Mouse (Mus musculus) C2C12 (cell line): ENCODE results near the gene Cyp4f37.

ENCODE experiments used
- CEBPB ChIP-seq: IDR thresholded peaks from one replicate; pipeline ENCODE4 v1.6.1; 2011; ENCODE audit warnings: low read depth, mild to moderate bottlenecking, control low read depth, moderate library complexity
- CTCF ChIP-seq: IDR thresholded peaks from one replicate; pipeline ENCODE4 v1.5.1; 2011; ENCODE audit not compliant: control insufficient read depth, insufficient read depth, insufficient read length
- MAX ChIP-seq: IDR thresholded peaks from one replicate; pipeline ENCODE4 v1.6.1; 2011; ENCODE audit warnings: mild to moderate bottlenecking, control low read depth
- MYOD1 ChIP-seq: IDR thresholded peaks from one replicate; pipeline ENCODE4 v1.6.1; 2011; ENCODE audit warnings: low read depth; ENCODE audit not compliant: control insufficient read depth, insufficient read length
- USF1 ChIP-seq: IDR thresholded peaks from one replicate; pipeline ENCODE4 v1.6.1; 2011; ENCODE audit warnings: low read depth, mild to moderate bottlenecking, control low read depth, moderate library complexity

- no peak for TF ChIP-seq CTCF
- no peak for TF ChIP-seq USF1
- no peak for TF ChIP-seq CEBPB
- TF ChIP-seq MYOD1, result no peak
- TF ChIP-seq MAX, result no peak
Observed at GRCm38 (mm10) chr17:32673976-32674375, 52.9 kb downstream of the Cyp4f37 start.
